Mouse (Mus musculus): ENCODE measurements at regions not wholly inside any gene's neighbourhood (a gene's known extent, or its start where the extent isn't known, plus 50 kb on each side); places are given as distances from the start of the nearest gene placed in this dataset.

DNA sequence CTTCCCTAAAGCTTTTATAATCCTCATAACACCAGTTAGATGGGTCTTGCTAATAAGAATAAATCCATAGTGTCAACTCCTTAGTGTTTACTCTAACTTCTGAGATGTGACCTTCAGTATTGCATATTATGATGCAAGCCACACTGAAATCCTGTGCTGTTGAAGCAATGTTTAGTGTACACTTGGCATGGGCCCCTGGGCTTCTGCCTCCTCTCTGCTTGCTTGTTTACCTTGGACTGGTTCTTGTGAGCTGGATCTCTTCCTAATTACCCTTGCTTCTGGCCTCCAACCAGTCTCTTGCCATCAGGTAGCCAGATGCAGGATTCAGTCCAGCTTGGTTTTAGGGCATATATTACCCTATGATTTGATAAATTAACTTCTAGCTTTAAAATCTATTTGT is 57.0 kb downstream of the Rgs2 start:
- no peak for DNase-seq (ENCODE audit: low spot score in 2 of 2)

DNA sequence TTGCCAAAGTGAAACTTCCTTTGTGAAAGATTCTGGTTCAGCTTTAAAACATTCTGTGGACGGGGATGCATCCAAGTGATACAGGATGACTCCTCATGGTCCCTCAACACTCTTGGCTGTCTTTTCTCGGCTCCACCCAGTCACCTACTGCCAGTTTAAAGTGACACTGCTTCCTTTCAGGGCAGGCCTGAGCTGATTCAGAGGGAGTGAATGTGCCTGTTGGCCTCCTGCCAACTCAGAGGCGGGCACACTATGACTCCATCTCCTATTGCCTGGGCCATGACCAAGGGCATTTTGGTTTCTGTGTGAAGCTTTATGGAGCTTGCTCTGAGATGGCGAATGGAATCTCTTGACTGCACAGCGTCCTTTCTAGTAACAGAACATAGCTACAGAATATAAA is 62.5 kb downstream of the Rgs2 start:
- DNase-seq (ENCODE audit: low spot score in 2 of 2) = peak; percentile 13 to 19

DNA sequence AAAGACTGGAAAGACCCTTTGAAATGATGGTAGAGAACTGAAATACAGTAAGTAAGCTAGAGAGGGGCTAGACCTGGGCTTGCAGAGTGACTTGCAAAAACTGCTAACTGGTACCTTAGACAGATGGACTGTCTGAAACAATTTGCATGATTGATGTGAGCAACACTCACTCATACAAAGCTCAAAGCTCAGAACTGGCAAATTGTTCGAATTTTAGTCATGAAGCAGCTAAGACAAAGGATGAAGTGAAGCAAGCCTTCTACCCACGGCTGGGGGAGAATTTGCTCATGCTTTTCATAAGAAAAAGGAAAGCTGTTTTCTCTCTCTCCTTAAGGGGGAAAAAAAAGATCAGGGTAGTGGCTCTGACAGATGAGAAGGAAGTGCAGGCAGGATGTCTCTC is 64.5 kb downstream of the Rgs2 start:
- no peak for DNase-seq (ENCODE audit: low spot score in 2 of 2)

DNA sequence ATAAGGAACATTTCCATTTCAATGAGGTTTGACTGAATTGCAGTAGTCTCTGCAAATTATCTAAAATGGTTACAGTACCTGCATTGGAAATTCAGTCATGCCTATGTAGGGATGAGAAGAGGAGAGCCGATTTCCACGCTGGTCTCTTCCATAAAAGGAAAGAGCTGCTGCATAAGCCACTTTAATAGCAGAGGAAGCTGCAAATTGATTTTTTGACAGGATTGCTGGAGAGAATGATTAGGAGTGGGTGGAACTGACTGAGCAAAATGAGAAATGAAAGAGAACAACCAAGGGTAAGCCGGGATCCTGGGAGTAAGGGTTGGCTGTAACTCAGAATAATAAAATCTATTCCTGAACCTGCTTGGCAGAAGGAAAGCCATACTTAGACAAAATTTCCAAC is 65.4 kb downstream of the Rgs2 start:
- no peak for DNase-seq (ENCODE audit: low spot score in 2 of 2)

DNA sequence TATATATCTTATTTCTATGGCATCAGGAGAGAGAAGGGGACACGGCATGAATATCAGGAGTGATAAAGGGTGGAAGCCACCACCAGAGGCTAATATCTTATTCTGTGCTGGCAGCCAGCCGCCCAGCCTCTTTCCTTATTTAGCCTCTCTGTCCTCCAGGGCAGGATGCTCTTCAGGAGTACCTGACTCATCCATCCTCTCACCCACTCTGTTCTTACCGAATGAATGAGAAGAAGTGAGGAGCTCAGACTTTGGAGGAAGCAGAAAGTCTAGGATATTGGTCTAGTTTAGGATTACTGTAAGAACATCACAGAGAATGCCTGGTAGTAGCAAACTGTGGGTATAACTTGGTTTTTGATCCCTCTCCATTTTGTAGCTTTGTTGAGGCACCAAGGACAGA is 73.2 kb downstream of the Rgs2 start:
- DNase-seq (ENCODE audit: low spot score in 2 of 2) = no peak

DNA sequence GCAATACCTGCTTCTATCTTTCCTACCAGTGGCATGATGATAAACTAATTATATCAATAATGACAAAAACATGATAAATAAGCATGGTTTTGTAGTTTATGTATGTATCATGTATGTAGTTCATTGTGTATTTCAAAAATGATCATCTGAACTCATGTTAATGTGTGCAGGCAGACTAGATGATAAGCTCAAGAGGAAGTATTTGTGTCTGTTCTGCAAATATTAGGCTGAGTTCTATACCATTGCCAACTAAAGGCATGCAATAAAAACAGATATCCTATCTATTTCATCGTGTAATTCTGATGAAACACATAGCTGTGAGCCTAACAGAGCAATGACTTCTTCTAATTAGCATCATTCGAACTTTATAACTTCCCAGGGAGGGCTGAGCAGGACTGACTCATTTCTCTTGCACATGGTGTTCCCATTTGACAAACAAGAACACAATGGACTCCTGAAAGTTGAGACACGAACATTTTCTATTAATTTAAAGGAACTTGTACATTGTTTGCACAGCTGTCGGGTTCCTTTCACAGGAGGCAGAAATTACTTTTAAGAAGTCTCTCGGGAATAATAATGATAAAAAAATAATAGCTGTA is 74.3 kb downstream of the Rgs2 start:
- DNase-seq (ENCODE audit: low spot score in 2 of 2) = no peak

DNA sequence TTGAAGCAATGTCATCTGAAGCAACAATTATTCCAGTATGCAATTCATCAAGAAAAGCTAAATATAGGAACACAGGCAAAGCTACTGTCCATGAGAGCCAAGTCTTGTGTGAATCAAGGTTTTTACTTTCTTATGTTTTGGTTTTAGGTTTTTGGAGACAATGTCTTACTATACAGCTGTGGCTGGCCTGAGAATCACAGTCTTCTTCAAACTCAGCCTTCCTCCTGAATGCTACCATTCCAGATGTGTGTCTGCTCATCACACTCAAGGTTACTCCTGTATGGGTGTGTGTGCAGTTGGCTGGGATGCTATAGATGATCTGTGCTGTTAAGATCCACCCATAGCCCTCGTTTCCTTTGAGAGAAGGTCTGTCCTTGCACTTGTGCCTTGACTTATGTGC is 81.5 kb downstream of the Rgs2 start:
- no peak for DNase-seq (ENCODE audit: low spot score in 2 of 2)

DNA sequence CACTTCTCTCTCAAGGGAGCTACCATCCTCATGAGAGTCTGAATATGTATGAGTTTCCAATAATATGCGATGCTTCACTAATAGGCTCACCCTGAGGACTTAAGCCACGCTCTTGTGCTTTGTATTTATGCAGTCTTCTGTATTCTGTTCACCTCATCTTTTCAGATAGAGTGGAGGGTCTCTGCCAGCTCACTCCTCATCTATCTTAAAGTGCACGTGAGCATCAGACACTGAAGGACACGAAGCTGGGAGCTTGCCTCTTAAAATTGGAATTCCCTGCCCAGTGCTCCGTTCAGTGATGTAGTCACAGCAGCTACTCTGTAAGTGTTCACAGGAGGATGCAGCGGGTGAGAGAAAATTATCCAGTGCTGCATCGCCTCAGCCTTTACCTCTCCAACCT is 83.7 kb downstream of the Rgs2 start:
- DNase-seq (ENCODE audit: low spot score in 2 of 2) = no peak

DNA sequence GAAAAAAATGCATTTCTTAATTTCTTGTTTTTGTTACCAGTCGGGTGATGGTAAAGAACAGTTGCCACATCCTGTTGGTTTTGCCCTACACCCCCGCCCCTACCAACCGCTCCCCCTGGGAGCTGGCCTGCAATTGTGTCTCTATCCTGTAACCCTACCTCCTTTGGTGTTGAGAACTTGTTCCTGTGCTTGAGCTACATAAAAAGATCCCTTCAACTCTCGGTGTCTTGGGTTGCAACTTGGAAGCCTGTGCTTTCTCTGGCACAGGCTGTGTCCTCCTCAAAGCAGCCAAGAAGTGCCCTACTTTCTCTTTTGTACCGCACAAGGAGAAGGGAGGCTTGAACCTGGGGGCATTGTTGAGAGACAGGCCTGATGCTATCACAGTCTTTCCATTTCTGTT is 85.0 kb downstream of the Rgs2 start:
- DNase-seq (ENCODE audit: low spot score in 2 of 2) = no peak

DNA sequence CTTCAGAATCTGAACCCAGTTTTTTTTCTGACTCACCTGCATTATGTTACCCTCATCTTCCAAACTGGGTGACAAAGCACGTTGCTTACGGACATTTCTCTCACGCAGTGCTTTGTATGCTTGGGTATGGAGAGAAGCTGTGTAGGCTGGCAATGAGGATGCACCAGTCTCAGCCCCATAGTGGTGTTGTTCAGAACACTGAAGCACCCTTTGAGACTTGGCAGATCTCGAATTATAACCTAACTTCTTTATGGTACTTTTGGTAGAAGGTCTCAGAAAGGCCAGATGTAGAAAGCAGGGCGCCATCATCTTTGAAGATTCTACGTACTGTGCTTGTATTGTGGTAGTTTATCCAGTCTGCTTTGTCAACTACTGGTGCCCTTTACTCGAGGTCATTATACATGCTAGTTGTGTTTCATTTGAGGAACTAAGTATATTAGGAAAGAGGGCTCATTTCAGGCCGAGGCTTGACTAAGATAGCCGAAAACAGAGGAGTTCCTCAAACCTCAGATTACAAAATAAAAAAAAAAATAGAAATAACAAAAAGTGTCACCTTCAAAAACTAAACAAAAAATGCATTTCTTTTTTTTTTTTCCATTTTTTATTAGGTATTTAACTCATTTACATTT is 85.7 kb downstream of the Rgs2 start:
- DNase-seq (ENCODE audit: low spot score in 2 of 2) = no peak

DNA sequence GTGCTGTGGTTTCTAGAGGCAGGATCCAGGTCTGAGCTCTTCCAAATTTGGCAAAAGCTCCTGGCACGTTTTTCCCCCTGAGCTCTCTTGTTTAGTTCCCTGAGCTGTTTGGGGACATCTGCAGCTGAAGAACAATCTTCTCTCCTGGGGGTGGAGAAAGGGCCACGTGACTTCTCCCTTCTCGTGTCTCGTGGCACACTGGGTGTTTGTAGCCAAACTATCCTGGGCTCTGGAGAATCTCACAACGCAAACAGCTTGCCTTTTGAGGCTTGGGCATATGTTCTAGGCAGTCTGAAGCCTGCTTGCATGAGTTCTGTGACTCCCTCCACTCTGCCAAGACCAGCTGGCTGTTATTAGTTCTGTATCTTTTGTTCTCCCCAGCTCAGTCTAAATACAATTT is 86.3 kb downstream of the Rgs2 start:
- peak; percentile 50 to 57 for DNase-seq (ENCODE audit: low spot score in 2 of 2)

DNA sequence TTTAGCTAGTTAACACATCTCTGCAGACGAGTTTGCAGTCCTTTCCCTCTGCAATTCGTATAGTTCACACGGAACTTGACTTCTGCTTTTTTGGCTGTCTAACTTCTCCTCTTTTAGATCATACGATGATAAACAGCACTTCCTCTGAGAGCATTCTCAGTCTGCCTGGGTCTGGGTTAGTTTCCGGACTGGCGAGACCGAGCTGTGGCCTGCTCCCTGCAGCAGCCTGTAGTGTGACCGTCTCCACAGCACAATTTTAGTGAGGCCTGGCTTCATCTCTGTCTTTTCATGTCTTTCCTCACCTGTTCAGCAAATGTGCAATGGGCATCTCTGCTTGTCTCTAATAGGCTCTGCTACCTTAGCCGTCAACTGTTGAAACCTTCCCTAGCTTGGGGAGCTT is 87.4 kb downstream of the Rgs2 start:
- DNase-seq (ENCODE audit: low spot score in 2 of 2) = no peak

DNA sequence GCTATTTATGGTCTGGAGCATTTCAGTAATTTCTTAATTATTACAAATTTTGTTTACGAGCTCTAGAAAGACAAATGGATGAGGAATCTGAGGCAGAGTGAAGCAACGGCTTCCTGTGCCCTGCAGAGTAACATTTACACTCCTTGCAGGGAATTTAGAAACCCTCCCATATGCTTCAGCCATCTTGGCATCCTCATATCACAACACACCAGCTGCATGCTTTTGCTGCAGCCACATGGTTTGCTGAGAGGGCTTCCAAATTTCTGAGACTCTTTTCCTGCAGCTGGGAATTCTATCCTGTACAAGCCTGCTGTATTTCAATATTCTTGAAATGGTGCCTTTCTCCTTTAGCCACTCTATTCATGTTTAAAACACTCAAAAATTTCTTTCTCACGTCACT is 91.4 kb downstream of the Rgs2 start:
- DNase-seq (ENCODE audit: low spot score in 2 of 2) = no peak

DNA sequence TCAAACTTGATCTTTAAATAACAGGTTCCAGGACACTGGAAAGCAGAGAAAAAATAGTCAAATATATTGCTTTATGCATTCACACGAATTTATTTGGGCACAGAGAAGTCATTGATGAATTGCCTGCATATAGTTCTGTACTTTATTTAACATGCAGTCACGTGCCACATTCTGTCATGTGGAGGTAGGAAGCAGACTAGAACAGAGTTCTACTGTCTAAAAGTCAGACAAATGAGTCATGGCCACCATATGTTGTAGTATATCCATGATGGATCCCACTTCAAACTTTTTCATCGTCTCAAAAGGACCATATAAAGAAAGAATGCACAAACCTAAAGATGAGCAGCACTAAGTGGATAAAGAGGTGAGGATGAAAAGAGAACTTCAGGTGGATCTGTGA is 92.7 kb downstream of the Rgs2 start:
- no peak for DNase-seq (ENCODE audit: low spot score in 2 of 2)

DNA sequence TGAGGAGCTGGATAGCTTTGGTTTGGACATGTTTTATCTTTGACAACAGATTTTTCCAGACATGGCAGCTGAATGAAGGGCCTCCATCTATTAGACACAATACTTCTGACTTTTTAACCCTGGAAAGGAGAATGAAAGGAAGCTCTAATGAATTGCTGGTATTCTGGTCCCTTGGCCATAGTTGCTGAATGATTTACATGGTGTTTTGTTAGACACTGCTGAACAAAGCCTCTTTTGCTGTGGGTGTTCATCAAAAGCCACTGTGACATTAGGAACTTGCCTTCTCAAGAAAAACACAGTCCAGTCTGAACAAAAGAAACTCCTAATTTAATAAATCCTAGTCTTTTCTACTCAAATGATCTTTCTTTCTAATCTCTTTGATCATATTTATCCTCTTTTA is 93.4 kb downstream of the Rgs2 start:
- DNase-seq (ENCODE audit: low spot score in 2 of 2) = no peak

DNA sequence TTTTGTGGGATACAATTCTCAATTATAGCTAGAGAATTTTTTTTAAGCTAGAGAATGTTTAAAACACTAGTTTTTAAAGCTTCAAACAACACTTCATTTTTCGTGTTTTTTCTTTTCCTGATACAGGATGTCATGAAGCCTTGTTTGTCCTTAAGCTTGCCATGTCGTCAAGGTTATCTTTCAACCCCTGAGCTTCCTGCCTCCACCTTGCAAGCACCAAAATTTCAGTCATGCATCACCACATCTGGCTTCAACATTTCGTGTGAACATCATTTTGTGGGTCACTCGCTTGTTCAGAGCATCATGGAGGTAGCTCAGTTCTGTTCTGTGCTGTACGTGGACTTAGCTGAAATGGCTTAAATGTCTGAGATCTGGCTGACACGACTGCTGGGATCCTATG is 96.6 kb downstream of the Rgs2 start:
- DNase-seq (ENCODE audit: low spot score in 2 of 2) = no peak

DNA sequence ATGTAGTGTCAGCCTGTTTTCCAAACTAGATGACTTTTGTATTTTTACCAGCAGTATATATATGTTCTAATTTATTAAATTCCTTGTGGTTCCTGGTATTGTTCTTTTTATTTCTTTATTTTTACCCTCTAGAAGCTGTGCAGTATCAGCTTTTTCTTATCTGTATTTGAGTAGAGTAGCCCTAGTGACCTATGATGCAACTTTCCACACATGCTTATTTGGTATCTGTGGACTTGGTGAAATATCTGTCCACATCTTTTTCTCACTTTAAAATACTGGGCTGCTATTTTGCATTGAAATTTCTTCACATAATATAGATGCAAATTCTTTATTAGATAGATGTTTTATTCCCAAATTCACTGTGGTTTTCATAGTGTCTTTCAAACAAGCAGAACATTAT is 97.1 kb downstream of the Rgs2 start:
- no peak for DNase-seq (ENCODE audit: low spot score in 2 of 2)

DNA sequence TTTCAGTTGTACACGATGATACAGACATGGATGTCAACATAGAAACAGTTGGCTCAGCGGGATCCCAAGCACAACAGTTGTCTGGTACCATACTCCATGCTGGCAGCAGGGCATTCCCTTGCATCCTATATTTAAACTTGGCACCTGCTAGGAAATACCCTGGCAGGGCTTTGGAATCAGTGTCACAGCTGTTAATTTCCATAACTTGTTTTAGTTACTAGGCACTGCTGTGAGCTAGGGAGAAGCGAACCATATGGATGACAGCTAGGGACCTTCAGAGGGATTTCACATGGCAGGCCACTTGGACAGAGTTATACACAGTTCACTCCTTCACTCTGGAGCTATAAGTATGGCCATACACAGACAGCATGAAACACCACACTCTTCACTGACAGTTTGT is 100.0 kb downstream of the Rgs2 start:
- DNase-seq (ENCODE audit: low spot score in 2 of 2) = peak; percentile 20 to 52

DNA sequence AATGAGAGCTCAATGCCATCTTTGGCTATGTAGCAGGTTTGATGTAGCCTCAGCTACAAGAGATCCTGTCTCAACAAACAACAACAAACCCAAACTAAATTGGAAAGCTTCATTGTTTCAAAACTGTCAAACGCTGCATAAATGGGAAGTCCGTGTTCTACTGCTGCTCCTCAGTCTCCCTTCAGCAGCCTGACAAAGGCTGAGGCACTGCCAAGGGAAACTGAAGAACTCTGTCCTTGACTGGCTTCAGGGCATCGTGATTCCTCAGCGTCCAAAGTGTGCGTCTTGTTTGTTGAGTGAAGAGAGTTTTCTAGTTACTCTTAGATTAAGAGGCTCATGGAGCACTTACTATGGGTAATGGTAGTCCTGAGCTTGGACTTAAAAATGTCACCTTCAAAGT is 100.7 kb downstream of the Rgs2 start:
- DNase-seq (ENCODE audit: low spot score in 2 of 2) = no peak

DNA sequence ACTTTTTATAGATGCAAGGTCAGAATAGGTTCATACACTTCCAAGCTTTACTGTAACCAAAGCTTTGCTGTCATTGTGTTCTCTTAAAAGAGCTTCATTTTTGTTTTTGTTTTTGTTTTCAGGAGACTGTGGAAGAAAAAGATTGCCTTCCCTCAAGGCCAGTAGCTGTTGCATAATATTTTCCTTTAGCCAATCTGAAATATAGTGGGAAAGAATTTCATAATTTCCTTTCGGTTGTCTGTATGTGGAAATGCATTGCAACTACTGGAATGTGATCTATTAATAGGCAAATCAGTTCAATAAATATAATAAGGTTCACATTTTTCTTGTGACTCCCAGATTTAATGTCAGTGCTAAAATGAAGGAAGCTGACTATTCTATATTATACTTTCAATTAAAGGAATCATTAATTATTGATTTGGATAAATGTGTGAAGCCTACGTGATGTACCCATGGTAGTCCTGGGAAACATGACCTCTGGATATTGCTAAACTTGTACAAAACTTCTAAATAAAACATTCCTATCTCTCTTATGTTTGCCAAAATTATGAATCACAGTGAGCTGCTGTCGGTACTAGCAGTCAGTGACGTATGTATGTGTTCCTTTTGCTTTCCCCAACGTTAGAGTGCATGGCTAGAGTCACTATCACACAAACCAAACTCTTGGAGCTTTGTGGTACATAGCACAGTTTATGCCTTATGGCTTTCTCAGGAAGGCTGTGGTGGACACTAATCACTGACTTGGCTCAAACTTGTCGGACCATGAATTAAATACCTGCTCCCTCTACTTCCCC is 102.6 kb downstream of the Rgs2 start:
- no peak for DNase-seq (ENCODE audit: low spot score in 2 of 2)

DNA sequence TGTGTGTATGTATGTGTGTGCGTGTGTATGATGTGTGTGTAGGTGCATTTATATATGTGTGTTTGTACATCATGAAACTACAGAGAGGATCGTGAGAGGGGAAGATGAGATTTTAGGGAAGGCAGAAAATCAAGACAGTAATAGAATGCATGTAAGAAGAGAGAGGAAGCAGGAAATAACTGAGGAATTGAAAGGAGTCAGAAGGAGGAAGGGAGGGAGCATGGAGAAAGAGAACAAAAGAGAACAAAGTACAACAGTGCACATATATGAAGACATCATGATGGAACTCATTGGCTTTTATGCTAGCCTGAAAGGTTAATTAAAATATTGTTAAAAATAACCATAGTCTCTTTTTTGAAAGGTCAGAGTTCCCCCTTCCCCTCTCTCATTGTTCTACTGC is 111.4 kb downstream of the Uchl5 start:
- DNase-seq (ENCODE audit: low spot score in 2 of 2) = no peak

DNA sequence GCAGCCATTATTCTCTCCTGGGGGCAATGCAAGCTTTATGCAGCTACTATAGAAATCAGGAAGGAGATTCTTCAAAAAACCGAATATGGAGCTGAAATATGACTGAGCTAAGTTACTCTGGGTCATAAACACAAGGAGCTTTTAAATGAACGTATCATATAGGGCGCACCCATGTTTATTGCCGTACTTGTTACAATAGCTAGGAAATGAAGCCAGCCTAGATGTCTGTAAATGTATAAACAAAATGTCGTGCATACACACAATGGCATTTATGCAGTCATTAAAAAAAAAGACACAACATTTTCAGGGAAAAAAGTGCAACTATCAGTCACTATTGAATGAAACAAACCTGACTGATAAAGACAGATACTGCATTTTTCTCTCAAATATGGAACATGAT is 111.0 kb downstream of the Uchl5 start:
- DNase-seq (ENCODE audit: low spot score in 2 of 2) = no peak

DNA sequence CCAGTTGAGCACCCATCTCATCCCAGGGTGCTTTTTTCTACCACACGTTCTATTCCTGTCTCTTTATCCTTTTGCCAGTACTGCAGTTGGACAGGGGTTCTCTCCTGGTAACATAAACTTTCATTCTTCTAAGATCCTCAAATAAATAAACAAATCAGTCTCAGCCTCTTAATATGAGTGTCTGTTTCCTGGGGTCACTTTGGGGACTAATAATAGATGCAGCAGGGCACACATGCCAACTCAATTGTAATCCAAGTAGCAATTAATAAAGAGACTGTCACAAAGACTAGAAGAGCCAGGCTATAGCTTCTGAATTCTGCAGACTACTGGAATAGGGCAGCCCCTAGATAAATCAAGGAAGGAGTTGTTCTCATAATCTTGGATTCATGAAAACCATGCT is 108.9 kb downstream of the Uchl5 start:
- DNase-seq (ENCODE audit: low spot score in 2 of 2) = no peak
